Mouse (Mus musculus) stomach, embryonic 15.5 days (tissue): ENCODE results near the gene Clybl. TPM values are rescaled to one million over a fixed set of nuclear protein-coding genes. Genes with fewer than 3 reads are reported as not detected.

Experiments
- ATAC-seq: fragments of 200-750 bp; cut with Nextera tagmentation; 2 replicates; pipeline ENCODE4 v1.8.0; 2017; ENCODE audit warnings: low read depth, moderate number of reproducible peaks, moderate TSS enrichment; ENCODE audit not compliant: insufficient read depth, low FRiP score
- H3K27ac ChIP-seq: fragments of 300-500 bp; sonication (generic); 2 replicates; pipeline ENCODE4 v1.5.1; 2015; ENCODE audit warnings: mild to moderate bottlenecking, inconsistent platforms
- H3K27me3 ChIP-seq: fragments of 300-500 bp; sonication (generic); replicated peaks from 2 replicates; pipeline ENCODE4 v1.6.1; 2015; ENCODE audit warnings: inconsistent platforms
- H3K36me3 ChIP-seq: fragments of 300-500 bp; sonication (generic); 2 replicates; pipeline ENCODE4 v1.6.1; 2015; ENCODE audit warnings: inconsistent platforms
- H3K4me1 ChIP-seq: fragments of 300-500 bp; sonication (generic); 2 replicates; pipeline ENCODE4 v1.6.1; 2015; ENCODE audit warnings: inconsistent platforms
- H3K4me2 ChIP-seq: fragments of 300-500 bp; sonication (generic); 2 replicates; pipeline ENCODE4 v1.6.1; 2015; ENCODE audit warnings: mild to moderate bottlenecking, inconsistent platforms
- H3K4me3 ChIP-seq: fragments of 300-500 bp; sonication (generic); replicated peaks from 2 replicates; pipeline ENCODE4 v1.5.1; 2015; ENCODE audit warnings: inconsistent platforms
- H3K9ac ChIP-seq: fragments of 300-500 bp; sonication (generic); 2 replicates; pipeline ENCODE4 v1.6.1; 2015; ENCODE audit warnings: inconsistent platforms
- H3K9me3 ChIP-seq: fragments of 300-500 bp; sonication (generic); 2 replicates; pipeline ENCODE4 v1.6.1; 2016; ENCODE audit warnings: inconsistent platforms
- WGBS: fragments of 180-500 bp; shearing (Covaris S2); methylation state at CpG from one replicate; pipeline ENCODE4 v1.1.7; 2015; 5-methylcytosine and 5-hydroxymethylcytosine counted together
- polyA plus RNA-seq: library from polyadenylated mRNA; unstranded; fragments of >200 nt; fragmentation: Nextera tagmentation; extraction: Ambion mirVana; gene quantifications from 2 replicates; pipeline ENCODE4 v1.2.1, GENCODE M21; 2015

Clybl gene
- polyA plus RNA-seq, 1 experiment from 2014 or later = 25.4 TPM

- Histone ChIP-seq H3K27me3 (no peaks in the 10 kb centered on the region), H3K9me3 (no peaks in the 10 kb centered on the region), H3K4me1 (no peaks in the 10 kb centered on the region), H3K4me3 (no peak overlapping the region), H3K4me2 (no peak overlapping the region), H3K36me3 (no peaks in the 10 kb centered on the region), H3K27ac (no peak overlapping the region), H3K9ac (no peak overlapping the region)
- 25% methylated on average over 9 of the region's 9 CpGs for WGBS
- no peak for ATAC-seq
Observed at GRCm38 (mm10) chr14:122374285-122374997, 192.9 kb downstream of the Clybl start.

- no peaks in the 10 kb centered on the region for H3K27me3 ChIP-seq
- no peak overlapping the region for H3K9ac ChIP-seq
- H3K36me3 ChIP-seq = no peaks in the 10 kb centered on the region
- no peak overlapping the region for H3K27ac ChIP-seq
- no peak overlapping the region for H3K4me3 ChIP-seq
- 59% methylated on average over 12 of the region's 12 CpGs for WGBS
- ATAC-seq = no peak
- no peaks in the 10 kb centered on the region for H3K4me1 ChIP-seq
- H3K4me2 ChIP-seq = no peak overlapping the region
- H3K9me3 ChIP-seq = no peaks in the 10 kb centered on the region
Observed at GRCm38 (mm10) chr14:122375070-122375811, 193.7 kb downstream of the Clybl start.

- Histone ChIP-seq H3K4me1 (no peaks in the 10 kb centered on the region), H3K9ac (no peak overlapping the region), H3K36me3 (no peaks in the 10 kb centered on the region), H3K4me3 (no peak overlapping the region), H3K27me3 (no peaks in the 10 kb centered on the region), H3K4me2 (no peak overlapping the region), H3K27ac (no peak overlapping the region), H3K9me3 (no peaks in the 10 kb centered on the region)
- WGBS = 60% methylated on average over 9 of the region's 9 CpGs
- ATAC-seq = no peak
Observed at GRCm38 (mm10) chr14:122376482-122377143, 195.1 kb downstream of the Clybl start.

- 77% methylated on average over 6 of the region's 6 CpGs for WGBS
Observed at GRCm38 (mm10) chr14:122377681-122378080, 196.2 kb downstream of the Clybl start.

GRCm38 (mm10) chr14:122379076-122379475 is 197.6 kb downstream of the Clybl start:
- no peaks in the 10 kb centered on the region for H3K9me3 ChIP-seq
- no peak overlapping the region for H3K27ac ChIP-seq
- no peak overlapping the region for H3K9ac ChIP-seq
- H3K4me3 ChIP-seq = no peak overlapping the region
- H3K27me3 ChIP-seq = no peaks in the 10 kb centered on the region
- no peak overlapping the region for H3K4me2 ChIP-seq
- 80% methylated on average over 9 of the region's 9 CpGs for WGBS
- no peaks in the 10 kb centered on the region for H3K36me3 ChIP-seq
- no peaks in the 10 kb centered on the region for H3K4me1 ChIP-seq
- no peak for ATAC-seq

More at GRCm38 (mm10) chr14:122377681-122378080, 196.2 kb downstream of the Clybl start:
- H3K27ac ChIP-seq = no peak overlapping the region
- H3K4me3 ChIP-seq = no peak overlapping the region
- H3K4me2 ChIP-seq = no peak overlapping the region
- no peaks in the 10 kb centered on the region for H3K27me3 ChIP-seq
- ATAC-seq = no peak
- H3K9ac ChIP-seq = no peak overlapping the region
- H3K9me3 ChIP-seq = no peaks in the 10 kb centered on the region
- no peaks in the 10 kb centered on the region for H3K4me1 ChIP-seq
- no peaks in the 10 kb centered on the region for H3K36me3 ChIP-seq

- no peak overlapping the region for H3K4me2 ChIP-seq
- no peak overlapping the region for H3K27ac ChIP-seq
- H3K4me3 ChIP-seq = no peak overlapping the region
- H3K4me1 ChIP-seq = no peaks in the 10 kb centered on the region
- WGBS = 81% methylated on average over 5 of the region's 5 CpGs
- H3K9ac ChIP-seq = no peak overlapping the region
- no peaks in the 10 kb centered on the region for H3K36me3 ChIP-seq
- H3K9me3 ChIP-seq = no peaks in the 10 kb centered on the region
- no peaks in the 10 kb centered on the region for H3K27me3 ChIP-seq
- ATAC-seq = no peak
Observed at GRCm38 (mm10) chr14:122379996-122380395, 198.5 kb downstream of the Clybl start.

- 81% methylated on average over 15 of the region's 15 CpGs for WGBS
- no peak overlapping the region for H3K4me3 ChIP-seq
- H3K4me1 ChIP-seq = no peaks in the 10 kb centered on the region
- no peak overlapping the region for H3K9ac ChIP-seq
- no peaks in the 10 kb centered on the region for H3K36me3 ChIP-seq
- no peaks in the 10 kb centered on the region for H3K9me3 ChIP-seq
- H3K27ac ChIP-seq = no peak overlapping the region
- no peak for ATAC-seq
- H3K27me3 ChIP-seq = no peaks in the 10 kb centered on the region
- H3K4me2 ChIP-seq = no peak overlapping the region
Observed at GRCm38 (mm10) chr14:122380896-122381845, 199.7 kb downstream of the Clybl start.

- Histone ChIP-seq H3K4me1 (no peaks in the 10 kb centered on the region), H3K4me2 (no peak overlapping the region), H3K27ac (no peak overlapping the region), H3K9ac (no peak overlapping the region), H3K27me3 (no peaks in the 10 kb centered on the region), H3K9me3 (no peaks in the 10 kb centered on the region), H3K4me3 (no peak overlapping the region), H3K36me3 (no peaks in the 10 kb centered on the region)
- WGBS = 88% methylated on average over 5 of the region's 5 CpGs
- ATAC-seq = no peak
Observed at GRCm38 (mm10) chr14:122382281-122382680, 200.8 kb downstream of the Clybl start.

GRCm38 (mm10) chr14:122383931-122384330 is 202.4 kb downstream of the Clybl start:
- no peaks in the 10 kb centered on the region for H3K4me1 ChIP-seq
- H3K4me2 ChIP-seq = no peak overlapping the region
- WGBS = 87% methylated on average over 6 of the region's 6 CpGs
- no peak for ATAC-seq
- H3K27ac ChIP-seq = no peak overlapping the region
- H3K4me3 ChIP-seq = no peak overlapping the region
- H3K27me3 ChIP-seq = no peaks in the 10 kb centered on the region
- H3K9me3 ChIP-seq = no peaks in the 10 kb centered on the region
- no peak overlapping the region for H3K9ac ChIP-seq
- H3K36me3 ChIP-seq = no peaks in the 10 kb centered on the region

- H3K9me3 ChIP-seq = no peaks in the 10 kb centered on the region
- H3K9ac ChIP-seq = no peak overlapping the region
- WGBS = 72% methylated on average over 21 of the region's 21 CpGs
- H3K4me1 ChIP-seq = no peaks in the 10 kb centered on the region
- no peak overlapping the region for H3K4me2 ChIP-seq
- H3K4me3 ChIP-seq = no peak overlapping the region
- H3K27ac ChIP-seq = no peak overlapping the region
- H3K36me3 ChIP-seq = no peaks in the 10 kb centered on the region
- ATAC-seq = no peak
- no peaks in the 10 kb centered on the region for H3K27me3 ChIP-seq
Observed at GRCm38 (mm10) chr14:122384447-122385237, 203.1 kb downstream of the Clybl start.

GRCm38 (mm10) chr14:122385238-122385534 is 203.7 kb downstream of the Clybl start:
- H3K36me3 ChIP-seq = no peaks in the 10 kb centered on the region
- H3K4me2 ChIP-seq = no peak overlapping the region
- WGBS = 76% methylated on average over 3 of the region's 3 CpGs
- H3K9ac ChIP-seq = no peak overlapping the region
- H3K27ac ChIP-seq = no peak overlapping the region
- ATAC-seq = no peak
- H3K4me1 ChIP-seq = no peaks in the 10 kb centered on the region
- no peaks in the 10 kb centered on the region for H3K27me3 ChIP-seq
- H3K4me3 ChIP-seq = no peak overlapping the region
- H3K9me3 ChIP-seq = no peaks in the 10 kb centered on the region
